Mouse (Mus musculus) bone marrow, adult 2 months (tissue): ENCODE measurements around the gene Ckap2l. TPM values are rescaled to one million over a fixed set of nuclear protein-coding genes. Genes with fewer than 3 reads are reported as not detected.
A peak's percentile ranks its signal among the peaks of the same experiment; 100 is the strongest.

Experiments used
- H3K27ac ChIP-seq: fragments of 200-500 bp; 2 replicates; pipeline ENCODE4 v1.5.1; 2012; ENCODE audit warnings: low read depth, mild to moderate bottlenecking, control low read depth, inconsistent platforms, low read length; ENCODE audit not compliant: control insufficient read depth, poor library complexity, insufficient read depth
- H3K4me1 ChIP-seq: fragments of 200-500 bp; 2 replicates; pipeline ENCODE4 v1.6.1; 2011; ENCODE audit warnings: low read length; ENCODE audit not compliant: control insufficient read depth, insufficient read depth
- H3K4me3 ChIP-seq: fragments of 200-500 bp; replicated peaks from 2 replicates; pipeline ENCODE3; 2011; ENCODE audit warnings: mild to moderate bottlenecking, low read depth, low read length, control low read depth; ENCODE audit not compliant: control insufficient read depth
- CTCF ChIP-seq: fragments of 200-500 bp; IDR thresholded peaks from 2 replicates; pipeline ENCODE4 v1.5.1; 2011; ENCODE audit warnings: low read length, control low read depth; ENCODE audit not compliant: control insufficient read depth, insufficient read depth
- POLR2A ChIP-seq: fragments of 200-500 bp; IDR thresholded peaks from 2 replicates; pipeline ENCODE4 v1.6.1; 2011; ENCODE audit warnings: low read depth, mild to moderate bottlenecking, control low read depth, low read length, borderline replicate concordance; ENCODE audit not compliant: control insufficient read depth
- WGBS: fragments of 180-500 bp; shearing (Covaris S2); methylation state at CpG from one replicate; pipeline ENCODE4 v1.1.7; 2018; 5-methylcytosine and 5-hydroxymethylcytosine counted together
- polyA plus RNA-seq: library from polyadenylated mRNA; stranded (reverse); fragments of >200 nt; gene quantifications from 2 replicates; pipeline ENCODE4 v1.2.4, GENCODE M21; 2011; ENCODE audit warnings: low replicate concordance; ENCODE audit not compliant: missing spikeins, insufficient read depth, insufficient read length

Gene Ckap2l
- polyA plus RNA-seq, 1 experiment: 27.3 TPM

DNA sequence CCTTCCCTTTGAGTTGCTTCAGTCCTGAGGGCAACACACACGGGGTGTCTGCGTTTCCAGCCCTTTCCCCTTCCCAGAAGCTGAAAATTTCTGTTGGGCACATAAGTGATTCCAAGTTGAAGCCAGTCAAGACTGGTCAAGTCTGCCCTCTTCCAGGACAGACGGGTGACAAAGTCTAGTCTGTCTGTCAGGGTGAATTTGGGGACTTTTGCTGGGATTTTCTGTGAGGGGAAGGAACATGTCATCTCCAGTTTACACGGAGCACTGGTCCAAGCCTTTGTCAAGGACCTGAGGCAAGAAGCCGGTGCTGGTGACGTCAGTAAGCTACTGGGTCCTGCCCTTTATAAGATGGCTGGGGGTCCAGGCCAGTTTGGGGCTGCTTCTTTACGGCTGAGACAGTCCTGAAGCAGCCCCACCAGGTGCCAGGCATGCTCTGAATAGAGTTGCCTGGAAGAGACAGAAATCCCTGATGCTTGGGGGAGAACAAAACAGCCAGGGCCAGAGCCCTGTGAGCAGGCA, 69.9 kb downstream of the Ckap2l start:
- peaks cover 3% of the 10 kb centered on the region; the same call in 1 of the 2 replicates for H3K4me1 ChIP-seq
- H3K27ac ChIP-seq: peak overlapping the region; percentile 87
- no peak overlapping the region for H3K4me3 ChIP-seq
- WGBS: 75% methylated on average over 7 of the region's 7 CpGs
- TF ChIP-seq POLR2A: no peak
- no peak for TF ChIP-seq CTCF

DNA sequence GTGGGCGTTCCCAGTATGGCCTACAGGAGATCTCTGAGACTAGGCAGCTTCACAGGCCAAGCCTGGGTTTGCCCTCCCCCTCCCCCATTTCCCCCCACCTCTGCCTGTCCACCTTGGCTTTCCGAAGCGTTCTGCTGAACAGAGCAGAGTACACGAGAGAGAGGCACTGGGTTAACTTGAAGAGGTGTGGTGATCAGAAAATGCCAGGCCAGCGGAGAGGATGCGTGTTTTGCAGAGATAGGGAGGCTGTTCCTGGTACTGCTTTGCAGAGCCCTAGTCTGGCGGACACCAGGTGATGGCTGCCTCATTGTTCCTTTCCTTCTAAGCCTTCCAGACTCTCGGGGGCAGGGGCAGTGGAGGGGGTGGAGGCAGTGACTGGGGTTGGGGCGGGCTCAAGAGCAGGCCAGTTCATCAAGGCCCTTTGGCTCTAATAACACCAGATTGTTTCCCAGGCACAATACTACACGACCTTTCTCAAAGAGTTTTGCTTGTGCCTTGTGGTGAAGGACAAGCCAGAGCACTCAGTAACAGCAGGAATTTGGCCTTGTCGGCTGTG, 70.6 kb downstream of the Ckap2l start:
- TF ChIP-seq CTCF (no peak), POLR2A (no peak; the same call in 1 of the 2 replicates)
- Histone ChIP-seq H3K27ac (peak overlapping the region; percentile 87), H3K4me3 (peak overlapping the region; percentile 48), H3K4me1 (peaks cover 3% of the 10 kb centered on the region; the same call in 1 of the 2 replicates)
- 56% methylated on average over 11 of the region's 11 CpGs for WGBS

DNA sequence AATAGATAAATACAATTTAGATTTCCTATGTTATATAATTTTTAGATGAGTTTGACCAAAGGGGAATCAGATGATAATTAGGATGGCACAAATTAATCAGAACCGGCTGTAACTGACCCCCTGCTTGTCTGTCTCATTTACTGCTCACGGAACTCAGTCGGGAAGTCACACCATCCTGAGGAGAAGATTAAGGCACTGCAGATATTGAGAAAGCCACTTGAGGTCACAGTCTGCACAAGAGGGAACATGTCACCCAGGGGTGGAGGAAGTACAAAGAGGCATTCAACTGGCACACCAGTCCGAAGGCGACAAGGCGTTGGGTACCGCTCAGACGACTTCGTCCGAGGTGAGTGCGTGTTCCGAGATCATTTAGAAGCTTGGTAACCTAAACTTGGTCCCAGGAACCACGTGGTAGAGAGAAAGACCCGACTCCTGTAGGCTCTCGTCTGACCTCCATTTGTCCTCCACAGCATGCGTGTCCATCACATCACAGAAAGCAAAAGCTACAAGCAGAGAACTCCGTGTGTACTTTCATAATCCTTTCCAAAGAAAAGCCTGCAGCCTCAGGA, 71.7 kb downstream of the Ckap2l start:
- WGBS: 71% methylated on average over 17 of the region's 17 CpGs
- TF ChIP-seq POLR2A: no peak
- TF ChIP-seq CTCF: no peak
- Histone ChIP-seq H3K4me1 (peaks cover 5% of the 10 kb centered on the region), H3K27ac (peak overlapping the region; percentile 25), H3K4me3 (peak overlapping the region; percentile 2)

DNA sequence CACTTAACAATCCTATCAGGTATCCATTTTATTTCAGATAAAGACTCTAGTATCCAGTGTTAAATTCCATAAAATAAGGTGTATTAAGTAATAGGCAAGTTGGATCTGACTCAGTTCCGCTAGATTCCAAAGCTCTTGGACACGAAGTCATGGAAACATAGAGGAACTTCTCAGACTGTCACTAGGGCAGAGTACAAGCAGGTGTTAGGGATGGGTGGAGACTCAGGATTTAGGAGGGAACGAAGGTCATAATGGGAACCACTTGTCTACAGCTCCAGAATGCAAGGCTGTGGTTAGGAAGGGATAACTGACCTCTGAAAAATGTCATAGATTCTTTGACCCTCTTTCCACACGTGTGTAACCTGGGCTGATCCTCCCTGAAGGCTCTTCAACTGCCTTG, 72.8 kb downstream of the Ckap2l start:
- no peak for TF ChIP-seq POLR2A
- no peak for TF ChIP-seq CTCF
- peaks cover 5% of the 10 kb centered on the region for H3K4me1 ChIP-seq
- no peak overlapping the region for H3K4me3 ChIP-seq
- H3K27ac ChIP-seq: no peak overlapping the region
- WGBS: 76% methylated on average over 4 of the region's 4 CpGs

DNA sequence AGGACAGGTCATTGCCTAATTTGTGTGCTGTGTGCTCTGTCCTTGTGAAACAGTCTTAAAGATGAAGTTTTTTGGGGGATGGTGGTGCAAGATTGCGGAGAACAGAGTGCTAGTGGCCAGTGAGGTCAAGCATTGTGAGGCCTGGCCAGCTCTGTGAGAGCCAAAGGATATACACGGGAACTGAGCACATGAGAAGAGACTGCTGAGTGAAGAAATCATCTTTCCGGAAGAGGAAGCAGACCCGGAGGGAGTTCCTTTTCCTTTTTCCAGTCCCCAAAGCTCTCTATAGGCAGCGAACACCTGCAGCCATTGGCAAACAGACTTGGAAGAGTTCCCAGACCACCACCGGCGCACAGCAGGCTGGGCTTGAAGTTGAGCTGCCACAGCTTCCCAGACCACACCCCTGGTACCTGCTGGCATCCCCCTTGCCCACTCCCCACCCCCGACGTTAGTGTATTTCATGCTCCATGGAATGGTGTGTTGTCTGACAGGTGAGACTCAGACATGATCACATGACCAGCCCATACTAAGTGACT, 75.8 kb downstream of the Ckap2l start:
- peaks cover 5% of the 10 kb centered on the region for H3K4me1 ChIP-seq
- TF ChIP-seq CTCF (no peak), POLR2A (no peak)
- WGBS: 34% methylated on average over 9 of the region's 9 CpGs

DNA sequence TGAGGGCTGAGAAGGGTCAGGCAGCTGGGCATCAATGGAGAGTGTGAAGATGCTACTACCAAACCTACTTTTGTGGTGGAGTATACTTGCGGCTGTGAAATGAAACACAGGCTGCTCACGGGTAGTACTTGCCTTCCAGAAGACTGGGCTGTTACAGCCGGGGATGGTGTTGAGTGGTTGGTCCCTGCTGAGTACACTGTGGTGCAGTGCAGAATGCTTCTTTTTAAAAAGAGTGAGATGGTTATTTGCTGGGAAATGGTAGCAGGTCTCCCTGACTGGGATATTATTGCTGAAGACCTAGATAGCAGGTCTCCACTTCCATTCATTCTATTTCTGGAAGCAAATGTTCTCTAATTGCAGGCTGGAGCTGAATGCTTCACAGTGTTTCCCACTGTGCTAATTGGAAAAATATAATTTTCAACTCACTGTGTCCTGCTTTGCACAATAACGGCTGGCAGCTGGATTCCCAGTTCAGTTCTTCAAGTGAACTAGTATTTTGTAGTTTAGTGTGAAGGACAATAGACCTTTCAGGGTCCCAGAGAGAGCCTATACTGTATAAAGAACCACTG, 78.4 kb downstream of the Ckap2l start:
- WGBS: 94% methylated on average over 4 of the region's 4 CpGs
- Histone ChIP-seq H3K27ac (no peak overlapping the region), H3K4me3 (no peak overlapping the region), H3K4me1 (peaks cover 4% of the 10 kb centered on the region)
- TF ChIP-seq POLR2A (no peak), CTCF (no peak)

More for the DNA sequence above, 75.8 kb downstream of the Ckap2l start:
- Histone ChIP-seq H3K4me3 (no peak overlapping the region), H3K27ac (peak overlapping the region; percentile 46)

Other genes starting within 250 kb of the Ckap2l start
- gene Vinac1, start 249.0 kb downstream of the Ckap2l start, polyA plus RNA-seq: not detected in 2 replicates
- gene Ttl, start 231.3 kb downstream of the Ckap2l start, polyA plus RNA-seq: 0.99 and 2.2 TPM in 2 replicates
- 7.9 and 21.6 TPM in 2 replicates for gene Polr1b, start 196.2 kb downstream of the Ckap2l start, polyA plus RNA-seq
- 11.7 and 19.9 TPM in 2 replicates for gene Chchd5, start 167.5 kb downstream of the Ckap2l start, polyA plus RNA-seq
- gene Slc20a1, start 98.4 kb downstream of the Ckap2l start, polyA plus RNA-seq: 84.8 and 139 TPM in 2 replicates
- gene Il1a, start 12.8 kb upstream of the Ckap2l start, polyA plus RNA-seq: 2.8 and 5.9 TPM in 2 replicates
- 4.3 and 10.5 TPM in 2 replicates for gene Il1b, start 73.9 kb upstream of the Ckap2l start, polyA plus RNA-seq
- not detected in 2 replicates for gene F830045P16Rik, start 239.4 kb upstream of the Ckap2l start, polyA plus RNA-seq